Mouse (Mus musculus): ENCODE data around the gene Tti1. TPM values are rescaled to one million over a fixed set of nuclear protein-coding genes. Genes with fewer than 3 reads are reported as not detected.

The Tti1 gene
- polyA plus RNA-seq, 1 experiment from 2014 or later, result 39.3 TPM

GRCm38 (mm10) chr2:158050116-158050515, 21.9 kb upstream of the Tti1 start:
- Histone ChIP-seq H3K9ac (ENCODE audit: low read length) (no peak overlapping the region), H3K9me3 (ENCODE audit: control insufficient read depth, low read length) (no peaks in the 10 kb centered on the region), H3K4me3 (ENCODE audit: low read depth, low read length) (no peak overlapping the region), H3K36me3 (ENCODE audit: control insufficient read depth, insufficient read depth, low read length) (peaks cover 3% of the 10 kb centered on the region; the same call in 1 of the 2 replicates), H3K4me1 (replicated peaks; ENCODE audit: control insufficient read depth, insufficient read depth, low read length) (no peaks in the 10 kb centered on the region), H3K27ac (ENCODE audit: low read depth, low read length) (no peak overlapping the region), H3K27me3 (ENCODE audit: control insufficient read depth, insufficient read depth, low read length) (no peaks in the 10 kb centered on the region), H3K4me2 (ENCODE audit: low read depth, low read length, severe bottlenecking) (no peak overlapping the region)
- WGBS, result 94% methylated on average over 8 of the region's 8 CpGs
- DNase-seq (ENCODE audit: low spot score) (no peak), ATAC-seq (replicated peaks; ENCODE audit: low FRiP score) (no peak)

- no peak for DNase-seq (ENCODE audit: low spot score)
- 97% methylated on average over 1 of the region's 1 CpGs for WGBS
Observed at GRCm38 (mm10) chr2:158048718-158049117, 20.5 kb upstream of the Tti1 start.

GRCm38 (mm10) chr2:158047903-158048302, 19.7 kb upstream of the Tti1 start:
- no peak overlapping the region for H3K4me2 ChIP-seq (ENCODE audit: low read depth, low read length, severe bottlenecking)
- no peaks in the 10 kb centered on the region for H3K27me3 ChIP-seq (ENCODE audit: control insufficient read depth, insufficient read depth, low read length)
- 65% methylated on average over 3 of the region's 3 CpGs for WGBS
- DNase-seq (ENCODE audit: low spot score) (peak; percentile 68), ATAC-seq (replicated peaks; ENCODE audit: low FRiP score) (no peak)
- no peaks in the 10 kb centered on the region for H3K9me3 ChIP-seq (ENCODE audit: control insufficient read depth, low read length)
- H3K36me3 ChIP-seq (ENCODE audit: control insufficient read depth, insufficient read depth, low read length), result peaks cover 7% of the 10 kb centered on the region; the same call in 1 of the 2 replicates
- H3K4me3 ChIP-seq (ENCODE audit: low read depth, low read length), result no peak overlapping the region
- no peak overlapping the region for H3K9ac ChIP-seq (ENCODE audit: low read length)
- H3K27ac ChIP-seq (ENCODE audit: low read depth, low read length), result no peak overlapping the region
- no peaks in the 10 kb centered on the region for H3K4me1 ChIP-seq (replicated peaks; ENCODE audit: control insufficient read depth, insufficient read depth, low read length)

More at GRCm38 (mm10) chr2:158048718-158049117, 20.5 kb upstream of the Tti1 start:
- no peak overlapping the region for H3K4me2 ChIP-seq (ENCODE audit: low read depth, low read length, severe bottlenecking)
- no peak for ATAC-seq (replicated peaks; ENCODE audit: low FRiP score)
- peaks cover 3% of the 10 kb centered on the region; the same call in 1 of the 2 replicates for H3K36me3 ChIP-seq (ENCODE audit: control insufficient read depth, insufficient read depth, low read length)
- H3K4me1 ChIP-seq (replicated peaks; ENCODE audit: control insufficient read depth, insufficient read depth, low read length), result no peaks in the 10 kb centered on the region
- no peak overlapping the region for H3K9ac ChIP-seq (ENCODE audit: low read length)
- H3K9me3 ChIP-seq (ENCODE audit: control insufficient read depth, low read length), result no peaks in the 10 kb centered on the region
- H3K27ac ChIP-seq (ENCODE audit: low read depth, low read length), result no peak overlapping the region
- no peak overlapping the region for H3K4me3 ChIP-seq (ENCODE audit: low read depth, low read length)
- H3K27me3 ChIP-seq (ENCODE audit: control insufficient read depth, insufficient read depth, low read length), result no peaks in the 10 kb centered on the region

GRCm38 (mm10) chr2:158046186-158046585, 18.0 kb upstream of the Tti1 start:
- no peak for DNase-seq (ENCODE audit: low spot score)
- Histone ChIP-seq H3K4me1 (replicated peaks; ENCODE audit: control insufficient read depth, insufficient read depth, low read length) (no peaks in the 10 kb centered on the region), H3K27me3 (ENCODE audit: control insufficient read depth, insufficient read depth, low read length) (no peaks in the 10 kb centered on the region), H3K27ac (ENCODE audit: low read depth, low read length) (no peak overlapping the region), H3K9me3 (ENCODE audit: control insufficient read depth, low read length) (no peaks in the 10 kb centered on the region), H3K4me3 (ENCODE audit: low read depth, low read length) (no peak overlapping the region), H3K9ac (ENCODE audit: low read length) (no peak overlapping the region), H3K4me2 (ENCODE audit: low read depth, low read length, severe bottlenecking) (no peak overlapping the region), H3K36me3 (ENCODE audit: control insufficient read depth, insufficient read depth, low read length) (peaks cover 7% of the 10 kb centered on the region; the same call in 1 of the 2 replicates)
- WGBS, result 84% methylated on average over 4 of the region's 4 CpGs
- no peak for ATAC-seq (replicated peaks; ENCODE audit: low FRiP score)

- Histone ChIP-seq H3K36me3 (ENCODE audit: control insufficient read depth, insufficient read depth, low read length) (peaks cover 5% of the 10 kb centered on the region; the same call in 1 of the 2 replicates), H3K4me3 (ENCODE audit: low read depth, low read length) (no peak overlapping the region), H3K4me1 (replicated peaks; ENCODE audit: control insufficient read depth, insufficient read depth, low read length) (no peaks in the 10 kb centered on the region), H3K4me2 (ENCODE audit: low read depth, low read length, severe bottlenecking) (no peak overlapping the region), H3K27ac (ENCODE audit: low read depth, low read length) (no peak overlapping the region), H3K9ac (ENCODE audit: low read length) (no peak overlapping the region), H3K9me3 (ENCODE audit: control insufficient read depth, low read length) (no peaks in the 10 kb centered on the region), H3K27me3 (ENCODE audit: control insufficient read depth, insufficient read depth, low read length) (no peaks in the 10 kb centered on the region)
- ATAC-seq (replicated peaks; ENCODE audit: low FRiP score), result no peak
- no peak for DNase-seq (ENCODE audit: low spot score)
- WGBS, result 89% methylated on average over 8 of the region's 8 CpGs
Observed at GRCm38 (mm10) chr2:158043504-158043903, 15.3 kb upstream of the Tti1 start.

- DNase-seq (ENCODE audit: low spot score) (no peak), ATAC-seq (replicated peaks; ENCODE audit: low FRiP score) (no peak)
- 91% methylated on average over 2 of the region's 2 CpGs for WGBS
- Histone ChIP-seq H3K36me3 (ENCODE audit: control insufficient read depth, insufficient read depth, low read length) (peaks cover 5% of the 10 kb centered on the region; the same call in 1 of the 2 replicates), H3K9me3 (ENCODE audit: control insufficient read depth, low read length) (no peaks in the 10 kb centered on the region), H3K9ac (ENCODE audit: low read length) (no peak overlapping the region), H3K27me3 (ENCODE audit: control insufficient read depth, insufficient read depth, low read length) (no peaks in the 10 kb centered on the region), H3K27ac (ENCODE audit: low read depth, low read length) (no peak overlapping the region), H3K4me1 (replicated peaks; ENCODE audit: control insufficient read depth, insufficient read depth, low read length) (no peaks in the 10 kb centered on the region), H3K4me3 (ENCODE audit: low read depth, low read length) (no peak overlapping the region), H3K4me2 (ENCODE audit: low read depth, low read length, severe bottlenecking) (no peak overlapping the region)
Observed at GRCm38 (mm10) chr2:158040396-158040795, 12.2 kb upstream of the Tti1 start.

GRCm38 (mm10) chr2:158039662-158040061, 11.4 kb upstream of the Tti1 start:
- no peaks in the 10 kb centered on the region for H3K27me3 ChIP-seq (ENCODE audit: control insufficient read depth, insufficient read depth, low read length)
- DNase-seq (ENCODE audit: low spot score), result no peak
- H3K9me3 ChIP-seq (ENCODE audit: control insufficient read depth, low read length), result no peaks in the 10 kb centered on the region
- H3K27ac ChIP-seq (ENCODE audit: low read depth, low read length), result no peak overlapping the region
- H3K4me3 ChIP-seq (ENCODE audit: low read depth, low read length), result no peak overlapping the region
- no peak overlapping the region for H3K4me2 ChIP-seq (ENCODE audit: low read depth, low read length, severe bottlenecking)
- peaks cover 5% of the 10 kb centered on the region; the same call in 1 of the 2 replicates for H3K36me3 ChIP-seq (ENCODE audit: control insufficient read depth, insufficient read depth, low read length)
- no peak overlapping the region for H3K9ac ChIP-seq (ENCODE audit: low read length)
- 77% methylated on average over 1 of the region's 1 CpGs for WGBS
- no peaks in the 10 kb centered on the region for H3K4me1 ChIP-seq (replicated peaks; ENCODE audit: control insufficient read depth, insufficient read depth, low read length)
- ATAC-seq (replicated peaks; ENCODE audit: low FRiP score), result no peak

- no peak for DNase-seq (ENCODE audit: low spot score)
- no peak overlapping the region for H3K27ac ChIP-seq (ENCODE audit: low read depth, low read length)
- 100% methylated on average over 1 of the region's 1 CpGs for WGBS
Observed at GRCm38 (mm10) chr2:158037571-158037970, 9.3 kb upstream of the Tti1 start.

GRCm38 (mm10) chr2:158036953-158037352, 8.7 kb upstream of the Tti1 start:
- no peak for ATAC-seq (replicated peaks; ENCODE audit: low FRiP score)
- peaks cover 2% of the 10 kb centered on the region; the same call in 1 of the 2 replicates for H3K36me3 ChIP-seq (ENCODE audit: control insufficient read depth, insufficient read depth, low read length)
- 90% methylated on average over 7 of the region's 7 CpGs for WGBS

More at GRCm38 (mm10) chr2:158037571-158037970, 9.3 kb upstream of the Tti1 start:
- no peaks in the 10 kb centered on the region for H3K9me3 ChIP-seq (ENCODE audit: control insufficient read depth, low read length)
- no peak overlapping the region for H3K4me2 ChIP-seq (ENCODE audit: low read depth, low read length, severe bottlenecking)
- no peak for ATAC-seq (replicated peaks; ENCODE audit: low FRiP score)
- H3K4me1 ChIP-seq (replicated peaks; ENCODE audit: control insufficient read depth, insufficient read depth, low read length), result no peaks in the 10 kb centered on the region
- H3K4me3 ChIP-seq (ENCODE audit: low read depth, low read length), result no peak overlapping the region
- H3K9ac ChIP-seq (ENCODE audit: low read length), result no peak overlapping the region
- no peaks in the 10 kb centered on the region for H3K27me3 ChIP-seq (ENCODE audit: control insufficient read depth, insufficient read depth, low read length)
- H3K36me3 ChIP-seq (ENCODE audit: control insufficient read depth, insufficient read depth, low read length), result peaks cover 2% of the 10 kb centered on the region; the same call in 1 of the 2 replicates

More at GRCm38 (mm10) chr2:158036953-158037352, 8.7 kb upstream of the Tti1 start:
- Histone ChIP-seq H3K9ac (ENCODE audit: low read length) (no peak overlapping the region), H3K4me3 (ENCODE audit: low read depth, low read length) (no peak overlapping the region), H3K27me3 (ENCODE audit: control insufficient read depth, insufficient read depth, low read length) (no peaks in the 10 kb centered on the region), H3K27ac (ENCODE audit: low read depth, low read length) (no peak overlapping the region), H3K4me1 (replicated peaks; ENCODE audit: control insufficient read depth, insufficient read depth, low read length) (no peaks in the 10 kb centered on the region), H3K4me2 (ENCODE audit: low read depth, low read length, severe bottlenecking) (no peak overlapping the region), H3K9me3 (ENCODE audit: control insufficient read depth, low read length) (no peaks in the 10 kb centered on the region)
- no peak for DNase-seq (ENCODE audit: low spot score)

All from forebrain, embryonic 11.5 days (tissue).